Mouse (Mus musculus): ENCODE results near the gene Gimap4.
"Not testable (repeated sequence)": the region's sequence is repeated elsewhere in the genome, so short reads cannot be mapped to it uniquely, and the experiment has no call there.

Gene Gimap4

DNA sequence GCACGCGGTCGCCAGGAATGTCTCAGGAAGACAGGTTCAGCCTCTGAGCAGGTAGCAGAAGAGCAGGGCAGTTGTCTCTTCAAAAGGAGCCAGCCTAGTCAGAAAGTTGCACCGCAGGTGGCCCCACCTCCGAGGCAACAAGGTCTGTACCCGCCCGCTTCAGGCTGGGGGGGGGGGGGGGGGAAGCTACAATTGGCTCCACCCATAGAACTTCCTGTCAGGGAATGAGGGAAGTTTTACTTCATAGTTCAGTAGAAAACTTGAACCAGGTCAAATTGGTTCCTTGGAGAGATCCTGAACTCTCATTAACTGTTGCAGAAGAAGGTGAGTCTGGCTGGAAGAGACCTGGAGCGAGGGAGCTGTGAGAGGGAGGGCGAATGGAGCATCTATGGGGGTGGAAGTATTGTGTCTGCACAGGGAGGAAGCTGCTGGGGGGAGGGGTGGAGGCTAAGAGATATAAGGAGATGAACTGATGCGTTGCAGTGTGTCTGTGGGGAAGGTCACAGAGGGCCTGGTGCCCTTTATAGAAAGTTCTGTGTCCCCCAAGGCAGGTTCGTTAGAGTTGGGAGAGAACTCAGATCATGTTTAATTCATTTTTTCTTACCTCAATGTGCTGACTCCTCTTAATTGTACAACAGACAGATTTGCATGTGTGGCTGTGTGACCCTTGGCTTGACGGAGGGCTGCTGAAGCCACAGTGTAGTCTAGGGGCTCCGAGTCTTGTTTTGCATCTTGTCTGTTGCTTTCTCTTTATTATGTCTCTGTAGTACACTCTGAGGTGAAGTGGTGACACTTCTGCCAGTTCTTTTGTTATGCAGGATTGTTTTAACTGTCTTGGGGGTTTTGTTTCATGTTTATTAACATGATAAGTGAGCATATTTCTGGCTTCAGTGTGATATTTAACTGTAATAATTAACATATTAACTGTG is 8.2 kb upstream of the Gimap4 start, which contains the start of gene Gimap9:
TSS of gene Gimap9 (plus strand) at position 199 of the 929 bp plus-strand sequence.
- DNase-seq (ENCODE audit: low spot score in 2 of 2), result no peak

GRCm38 (mm10) chr6:48676860-48677415 is 7.4 kb upstream of the Gimap4 start:
- DNase-seq (ENCODE audit: low spot score in 2 of 2), result no peak

DNA sequence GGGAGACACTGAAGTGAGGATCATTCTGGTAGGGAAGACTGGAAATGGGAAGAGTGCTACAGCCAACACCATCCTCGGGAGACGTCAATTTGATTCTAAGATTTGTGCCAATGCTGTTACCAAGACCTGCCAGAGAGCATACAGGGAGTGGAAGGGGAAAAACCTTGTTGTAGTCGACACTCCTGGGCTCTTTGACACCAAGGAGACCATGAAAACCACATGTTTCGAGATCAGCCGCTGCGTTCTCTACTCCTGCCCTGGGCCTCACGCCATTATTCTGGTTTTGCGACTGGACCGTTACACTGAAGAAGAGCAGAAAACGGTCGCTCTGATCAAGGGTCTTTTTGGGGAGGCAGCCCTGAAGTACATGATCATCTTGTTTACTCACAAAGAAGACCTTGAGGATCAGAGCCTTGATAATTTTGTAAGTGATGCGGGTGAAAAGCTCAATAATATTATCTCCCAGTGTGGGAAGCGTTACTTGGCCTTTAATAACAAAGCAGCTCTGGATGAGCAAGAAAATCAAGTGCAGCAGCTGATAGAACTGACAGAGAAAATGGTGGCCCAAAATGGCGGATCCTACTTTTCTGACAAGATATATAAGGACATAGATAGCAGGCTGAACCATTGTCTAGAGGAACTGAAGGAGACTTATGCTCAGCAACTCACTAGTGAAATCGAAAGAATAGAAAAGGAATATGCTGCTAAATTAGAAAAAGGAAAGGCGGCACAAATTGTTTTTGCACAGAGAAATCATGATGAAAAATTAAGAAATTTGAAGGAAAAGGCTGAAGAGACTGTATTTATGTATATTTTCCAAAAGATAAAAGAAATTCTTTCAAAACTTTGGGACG is 6.6 kb upstream of the Gimap4 start:
- no peak for DNase-seq (ENCODE audit: low spot score in 2 of 2)

DNA sequence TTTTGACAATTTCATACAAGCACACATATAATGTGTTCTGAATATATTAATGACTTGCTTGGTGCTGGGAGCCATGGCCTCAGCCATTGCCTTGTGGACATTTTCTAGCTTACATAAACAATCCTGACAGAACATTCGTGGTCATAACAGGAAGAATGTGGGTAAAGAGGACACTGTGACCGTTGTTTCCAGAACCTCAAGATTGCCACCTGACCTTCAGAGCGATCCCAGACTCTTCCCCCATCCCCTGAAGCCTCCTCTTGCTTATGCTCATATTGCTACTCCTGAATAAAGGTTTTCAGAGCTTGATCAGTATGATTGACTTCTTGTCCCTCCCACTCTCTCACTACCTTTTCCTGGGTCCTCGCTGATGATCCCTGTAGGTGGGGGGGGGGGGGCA is 6.0 kb upstream of the Gimap4 start:
- no peak for DNase-seq (ENCODE audit: low spot score in 2 of 2)

GRCm38 (mm10) chr6:48679701-48680100 is 4.6 kb upstream of the Gimap4 start:
- DNase-seq (ENCODE audit: low spot score in 2 of 2), result no peak

GRCm38 (mm10) chr6:48680421-48680820 is 3.9 kb upstream of the Gimap4 start:
- no peak for DNase-seq (ENCODE audit: low spot score in 2 of 2)

GRCm38 (mm10) chr6:48681472-48682090 is 2.8 kb upstream of the Gimap4 start:
- no peak for DNase-seq (ENCODE audit: low spot score in 2 of 2)

GRCm38 (mm10) chr6:48682271-48682670 is 2.1 kb upstream of the Gimap4 start:
- DNase-seq (ENCODE audit: low spot score in 2 of 2), result no peak

DNA sequence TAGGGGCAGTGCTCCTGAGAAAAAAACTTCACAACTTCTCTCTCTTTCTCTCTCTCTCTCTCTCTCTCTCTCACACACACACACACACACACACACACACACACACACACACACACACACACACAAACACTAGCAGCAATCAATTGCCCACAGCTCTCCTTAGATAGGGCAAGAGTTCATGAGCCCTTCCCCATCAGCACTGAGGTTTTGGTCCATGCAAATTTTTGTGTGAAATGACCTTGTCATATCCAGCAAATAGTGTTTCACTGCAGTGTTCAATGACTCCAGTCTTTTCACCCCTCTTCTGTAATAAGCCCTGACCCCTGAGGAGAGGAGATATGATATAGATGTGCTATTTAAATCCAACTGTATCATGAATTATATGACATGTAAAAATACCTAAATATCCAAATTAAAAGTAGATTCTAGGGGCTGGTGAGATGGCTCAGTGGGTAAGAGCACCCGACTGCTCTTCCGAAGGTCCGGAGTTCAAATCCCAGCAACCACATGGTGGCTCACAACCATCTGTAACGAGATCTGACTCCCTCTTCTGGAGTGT is 1.0 kb upstream of the Gimap4 start:
- DNase-seq (ENCODE audit: low spot score in 2 of 2), result not testable (repeated sequence)

GRCm38 (mm10) chr6:48684806-48685205 is 457 bp downstream of the Gimap4 start:
- no peak for DNase-seq (ENCODE audit: low spot score in 2 of 2)

- no peak for DNase-seq (ENCODE audit: low spot score in 2 of 2)
Measured at GRCm38 (mm10) chr6:48685251-48685650, 902 bp downstream of the Gimap4 start.

DNA sequence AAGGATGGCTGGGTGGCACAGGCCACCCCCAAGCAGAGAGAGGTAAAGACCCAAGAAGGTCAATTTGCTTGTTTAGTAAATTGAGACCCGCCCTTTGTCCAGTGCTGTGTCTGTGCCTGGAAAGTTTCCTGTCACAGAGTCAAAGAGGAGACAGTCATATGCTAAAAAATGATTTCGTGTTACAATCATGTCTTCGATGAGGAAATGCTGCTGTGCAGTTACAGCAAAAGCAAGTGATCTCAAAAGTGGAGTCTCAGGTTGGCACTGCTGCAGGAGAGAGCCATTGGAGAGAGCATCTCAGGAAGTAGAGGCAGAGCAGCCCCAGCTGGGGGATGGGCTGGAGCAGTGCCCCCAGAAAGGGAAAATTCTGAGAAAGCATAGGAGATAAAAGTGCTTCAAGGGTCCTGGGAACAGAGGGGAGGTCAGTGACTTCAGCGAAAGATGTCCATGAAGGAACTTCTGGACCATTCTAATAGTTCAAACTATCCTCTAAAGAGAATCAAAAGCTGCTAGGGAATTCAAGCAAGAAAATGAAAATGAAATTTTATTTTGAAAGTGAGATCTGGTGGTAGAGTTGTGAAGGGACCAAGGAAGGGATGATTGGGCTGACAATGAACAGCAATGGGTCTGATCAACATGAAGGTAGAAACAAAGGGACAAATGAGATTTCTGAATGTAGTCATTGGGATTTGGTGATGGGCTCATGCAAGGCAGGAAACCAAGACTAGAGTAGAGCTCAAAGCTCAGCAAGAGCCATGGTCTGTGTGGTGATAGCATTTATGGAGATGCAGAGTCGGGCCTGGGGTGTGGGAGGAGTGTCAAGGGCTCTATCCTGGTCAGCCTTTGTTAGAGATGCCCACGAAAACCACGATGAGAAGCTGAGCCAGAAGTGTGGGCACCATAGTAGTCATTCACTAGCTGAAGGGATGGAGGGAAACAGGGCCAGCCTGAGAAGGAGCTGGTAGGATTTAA is 1.6 kb downstream of the Gimap4 start:
- no peak for DNase-seq (ENCODE audit: low spot score in 2 of 2)

- no peak for DNase-seq (ENCODE audit: low spot score in 2 of 2)
Measured at GRCm38 (mm10) chr6:48687077-48687476, 2.7 kb downstream of the Gimap4 start.

DNA sequence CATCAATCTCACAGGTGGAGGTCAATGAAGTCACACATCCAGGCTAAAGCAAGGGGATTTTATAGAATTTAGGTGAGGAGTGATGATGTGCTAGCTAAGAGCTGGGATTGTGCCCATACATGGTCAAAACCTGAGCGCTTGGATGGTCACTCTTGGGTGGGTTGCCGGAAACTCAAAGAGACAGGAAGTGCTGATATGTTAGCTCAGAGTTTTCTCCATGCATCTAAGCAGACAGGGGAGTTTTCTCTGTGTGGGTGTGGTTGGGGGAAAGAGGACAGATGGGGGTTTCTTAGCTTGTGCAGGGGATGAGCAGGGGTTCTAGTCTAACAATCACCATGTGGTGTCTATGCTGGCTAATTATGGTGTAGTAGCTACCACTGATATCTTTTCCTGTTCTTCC is 5.0 kb downstream of the Gimap4 start:
- DNase-seq (ENCODE audit: low spot score in 2 of 2), result no peak

GRCm38 (mm10) chr6:48692962-48693361 is 8.6 kb downstream of the Gimap4 start:
- DNase-seq (ENCODE audit: low spot score in 2 of 2), result no peak

GRCm38 (mm10) chr6:48696830-48697554 is 12.6 kb downstream of the Gimap4 start:
- no peak for DNase-seq (ENCODE audit: low spot score in 2 of 2)

GRCm38 (mm10) chr6:48697555-48697930 is 13.2 kb downstream of the Gimap4 start:
- DNase-seq (ENCODE audit: low spot score in 2 of 2), result no peak

DNA sequence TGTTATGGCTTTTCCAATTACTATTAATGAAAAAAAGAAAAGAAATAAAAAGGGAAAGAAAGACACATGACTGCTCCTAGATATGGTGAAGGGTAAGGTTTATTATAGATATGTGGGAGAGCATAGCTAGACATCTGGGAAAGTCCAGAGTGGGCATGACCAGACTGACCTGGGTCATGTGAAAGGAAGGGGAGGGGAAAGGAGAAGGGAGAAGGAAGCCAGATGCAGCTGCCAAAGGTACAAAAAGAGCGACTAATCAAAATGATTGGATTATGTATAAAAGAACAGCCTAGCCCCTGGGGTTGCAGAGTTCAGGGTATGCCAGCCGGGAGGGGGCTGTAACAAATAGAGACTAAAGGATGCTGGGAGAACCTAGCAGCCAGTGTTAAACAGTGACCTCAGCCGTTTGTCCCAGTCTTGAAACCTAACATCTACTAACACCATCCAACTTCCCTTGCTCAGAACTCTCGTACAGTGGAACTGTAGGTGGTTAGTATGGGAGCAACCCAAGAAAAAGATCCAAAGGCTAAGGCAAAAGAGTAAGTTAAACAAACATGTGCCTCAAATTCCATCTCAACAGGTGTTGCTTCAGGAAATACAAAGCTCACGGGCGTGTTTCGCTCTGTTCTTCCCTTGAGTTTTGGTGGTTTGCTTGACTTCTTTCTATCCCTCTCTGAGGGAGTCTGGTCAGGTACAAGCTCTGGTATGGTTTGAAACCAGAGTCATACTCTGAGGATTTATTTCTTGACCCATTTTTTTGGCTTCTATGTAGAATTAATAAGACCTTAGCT is 13.9 kb downstream of the Gimap4 start:
- no peak for DNase-seq (ENCODE audit: low spot score in 2 of 2)

GRCm38 (mm10) chr6:48698888-48699287 is 14.5 kb downstream of the Gimap4 start:
- DNase-seq (ENCODE audit: low spot score in 2 of 2), result no peak

All from frontal cortex, postnatal 14 days (tissue).